Mouse (Mus musculus): Measurements from ENCODE around the gene Foxj2. TPM values are rescaled to one million over a fixed set of nuclear protein-coding genes. Genes with fewer than 3 reads are reported as not detected.
A peak's percentile ranks its signal among the peaks of the same experiment; 100 is the strongest.

Gene Foxj2
- total RNA-seq (2021) = 10 to 100 TPM; 24.6 to 25.3 TPM

DNA sequence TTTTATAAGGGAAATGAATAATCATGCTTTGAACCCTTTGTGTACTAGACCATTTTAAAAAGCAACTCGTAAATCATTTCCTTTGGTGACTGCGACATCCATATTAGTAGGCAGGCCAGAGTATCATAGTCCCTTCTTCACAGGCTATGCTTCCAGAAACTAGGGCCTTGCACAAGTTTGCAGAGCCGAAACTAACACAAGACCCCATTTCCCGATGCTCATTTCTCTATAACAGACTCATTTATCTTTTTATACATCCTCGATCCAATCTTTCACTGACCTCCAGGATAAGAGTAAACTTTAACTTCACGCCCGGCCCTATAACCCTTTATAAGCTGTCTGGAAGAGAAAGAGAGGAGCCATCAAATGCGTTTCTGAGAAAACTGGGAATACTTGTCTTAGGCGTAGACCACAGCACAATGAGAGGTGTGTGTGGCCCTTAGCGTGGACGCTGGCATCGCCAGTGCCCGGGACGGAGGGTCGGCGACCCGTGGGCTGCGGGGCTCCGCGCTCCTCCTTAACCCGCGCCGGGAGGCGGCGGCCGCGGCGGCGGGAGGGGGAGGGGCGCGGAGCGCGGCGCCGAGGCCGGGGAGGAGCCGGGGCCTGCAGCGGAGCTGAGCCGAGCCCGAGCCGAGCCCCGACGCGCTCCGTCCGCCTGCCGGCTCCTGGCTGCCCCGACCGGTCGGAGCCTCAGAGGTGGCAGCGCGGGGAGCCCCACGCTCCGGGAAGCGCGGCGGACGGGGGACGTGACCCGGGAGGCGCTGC lies at the start of gene Foxj2:
Gene Foxj2 (plus strand): TSS at position 609 of the 765 bp plus-strand sequence.
- DNase-seq = peak; percentile 84

DNA sequence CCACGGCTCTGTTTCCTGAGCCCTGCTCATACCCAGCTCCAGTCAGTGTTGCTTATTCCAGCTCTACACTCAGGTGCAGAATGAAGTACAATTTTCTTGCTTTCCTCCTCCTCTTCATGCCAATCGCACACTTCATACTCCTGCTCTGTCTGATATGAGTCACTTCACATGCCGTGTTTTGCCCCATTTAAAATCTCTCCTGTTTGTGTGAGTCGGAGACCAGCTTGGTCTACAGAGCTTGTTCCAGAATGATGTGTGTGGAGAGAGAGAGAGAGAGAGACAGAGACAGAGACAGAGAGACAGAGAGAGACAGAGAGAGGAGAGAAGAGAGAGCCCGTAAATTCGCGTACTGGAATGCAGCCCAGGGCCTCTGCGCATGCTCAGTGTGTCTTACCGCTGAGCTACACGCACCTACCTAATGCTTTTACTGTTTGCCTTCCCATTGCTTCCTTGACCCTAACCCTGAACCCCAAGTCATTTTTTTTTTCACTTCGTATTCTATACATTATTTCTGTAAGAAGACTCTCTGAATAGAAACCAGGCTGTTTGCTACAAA lies 48.9 kb upstream of the Foxj2 start:
- DNase-seq = no peak

DNA sequence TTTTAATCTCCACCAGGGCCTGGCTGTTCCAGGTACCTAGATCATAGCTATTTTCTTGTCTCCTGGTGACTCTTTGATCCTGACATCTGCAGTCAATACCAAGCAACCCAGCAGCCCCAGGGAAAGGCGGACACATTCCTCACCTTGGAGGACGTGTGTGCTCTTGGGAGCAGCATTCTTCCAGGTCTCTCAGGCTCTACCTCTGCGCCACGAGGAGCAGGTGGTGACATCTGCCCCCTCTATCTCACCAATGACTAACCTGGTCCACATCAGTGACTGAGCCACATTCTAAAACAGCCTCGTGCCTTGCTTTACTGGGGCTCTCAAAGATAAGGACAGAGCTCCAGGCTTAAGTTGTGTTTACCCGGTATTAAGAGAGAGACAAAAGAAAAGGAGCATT lies 47.0 kb upstream of the Foxj2 start:
- DNase-seq = no peak

DNA sequence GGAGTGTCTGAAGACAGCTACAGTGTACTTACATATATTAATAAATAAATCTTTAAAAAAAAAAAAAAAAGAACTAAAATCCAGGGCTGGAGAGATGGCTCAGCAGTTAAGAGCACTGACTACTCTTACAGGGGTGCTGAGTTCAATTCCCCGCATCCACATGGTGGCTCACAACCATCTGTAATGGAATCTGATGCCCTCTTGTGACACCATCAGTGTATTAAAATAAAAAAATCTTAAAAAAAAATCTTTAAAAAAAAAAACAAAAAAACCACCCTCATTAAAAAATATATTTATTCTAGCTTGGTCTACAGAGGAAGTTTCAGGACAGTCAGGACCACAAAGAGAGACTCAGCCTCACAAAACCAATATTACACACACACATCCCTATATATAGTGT lies 45.4 kb upstream of the Foxj2 start:
- no peak for DNase-seq

DNA sequence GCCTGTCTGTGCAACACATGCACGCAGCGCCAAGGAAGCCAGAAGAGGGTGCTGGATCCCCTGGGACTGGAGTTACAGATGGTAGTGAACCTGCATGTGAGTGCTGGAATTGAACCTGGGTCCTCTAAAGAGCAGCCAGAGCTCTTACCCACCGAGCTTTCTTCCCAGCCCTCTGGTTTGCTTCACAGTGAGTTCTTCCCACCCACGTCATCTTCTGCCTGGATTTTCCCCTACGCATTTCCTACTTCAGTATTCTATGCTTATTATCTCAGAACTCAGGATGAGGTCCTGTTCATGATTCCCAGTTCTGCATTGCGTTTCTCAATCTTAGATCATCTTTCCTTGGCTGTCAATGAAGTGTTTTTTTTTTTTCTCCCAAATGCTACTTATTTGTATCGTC lies 43.7 kb upstream of the Foxj2 start:
- no peak for DNase-seq

DNA sequence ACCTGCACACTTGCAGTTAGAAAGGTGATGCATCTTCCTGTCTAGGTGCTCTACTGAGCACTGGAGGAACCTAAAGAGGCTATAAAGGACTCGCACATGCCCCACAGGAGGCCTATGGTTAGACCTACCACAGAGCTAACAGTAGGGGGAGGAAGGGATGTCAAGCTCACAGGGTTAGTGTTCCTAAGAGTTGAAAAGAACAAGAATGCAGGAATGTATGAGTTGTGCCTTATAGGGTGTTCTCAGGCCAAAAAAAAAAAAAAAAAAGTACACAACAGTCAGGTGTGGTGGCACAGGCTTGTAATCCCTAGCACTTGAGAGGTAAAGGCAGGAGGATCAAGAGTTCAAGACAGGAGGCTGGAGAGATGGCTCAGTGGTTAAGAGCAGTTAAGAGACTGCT lies 39.8 kb upstream of the Foxj2 start:
- no peak for DNase-seq

DNA sequence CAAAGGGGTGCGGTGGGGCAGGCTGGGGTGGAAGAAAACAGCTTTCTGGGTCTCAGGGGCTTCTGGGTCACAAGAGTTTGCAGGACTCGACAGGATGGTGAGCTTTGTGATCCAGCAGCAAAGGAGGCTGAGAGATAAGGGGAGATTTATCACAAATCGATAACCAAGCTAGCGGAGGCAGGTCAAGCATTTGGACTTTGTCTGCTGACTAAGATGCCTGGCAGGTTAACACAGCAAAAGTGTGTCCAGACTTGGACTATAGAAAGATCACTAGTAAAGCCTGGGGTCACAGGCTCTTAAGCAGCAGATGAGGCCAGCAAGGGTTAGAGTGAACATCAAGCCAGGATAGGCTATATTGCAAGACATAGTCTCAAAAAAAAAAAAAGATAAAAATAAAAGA lies 38.5 kb upstream of the Foxj2 start:
- no peak for DNase-seq

DNA sequence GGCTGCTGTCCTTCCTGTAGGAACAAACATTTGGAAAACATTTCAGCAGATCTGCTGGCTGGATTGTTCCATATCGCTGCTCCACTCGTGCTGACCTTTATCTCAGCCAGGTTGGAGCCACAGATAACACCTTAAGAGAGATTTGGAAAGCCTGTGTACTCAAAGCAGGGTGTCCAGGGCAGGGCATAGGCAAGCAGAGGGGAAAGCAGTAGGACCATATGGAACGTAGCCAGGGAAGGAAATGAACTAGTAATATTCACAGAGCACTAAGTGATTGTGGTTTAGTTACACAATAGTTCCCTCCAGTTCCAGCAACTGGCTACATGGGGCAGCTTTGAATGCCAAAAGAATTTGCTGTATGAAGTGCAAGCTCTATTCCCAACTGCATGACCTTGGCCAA lies 37.5 kb upstream of the Foxj2 start:
- DNase-seq = no peak

DNA sequence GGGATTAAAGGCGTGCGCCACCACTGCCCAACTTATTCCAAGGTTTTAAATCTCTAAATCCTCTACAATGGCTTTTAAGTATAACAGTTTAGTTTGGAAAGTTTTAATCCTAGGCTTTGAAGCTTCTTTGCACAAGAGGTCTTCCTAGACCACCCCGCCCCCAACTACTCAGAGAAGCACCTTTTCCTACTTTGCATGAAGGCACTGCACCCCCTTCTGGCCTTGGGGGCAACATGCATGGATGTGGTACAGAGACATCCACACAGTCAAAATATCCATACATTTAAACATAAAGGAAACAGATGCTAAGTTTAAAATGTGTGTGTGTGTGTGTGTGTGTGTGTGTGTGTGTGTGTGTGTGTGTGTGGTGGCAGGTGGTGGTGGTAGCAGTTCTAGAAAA lies 34.8 kb upstream of the Foxj2 start:
- DNase-seq = no peak

DNA sequence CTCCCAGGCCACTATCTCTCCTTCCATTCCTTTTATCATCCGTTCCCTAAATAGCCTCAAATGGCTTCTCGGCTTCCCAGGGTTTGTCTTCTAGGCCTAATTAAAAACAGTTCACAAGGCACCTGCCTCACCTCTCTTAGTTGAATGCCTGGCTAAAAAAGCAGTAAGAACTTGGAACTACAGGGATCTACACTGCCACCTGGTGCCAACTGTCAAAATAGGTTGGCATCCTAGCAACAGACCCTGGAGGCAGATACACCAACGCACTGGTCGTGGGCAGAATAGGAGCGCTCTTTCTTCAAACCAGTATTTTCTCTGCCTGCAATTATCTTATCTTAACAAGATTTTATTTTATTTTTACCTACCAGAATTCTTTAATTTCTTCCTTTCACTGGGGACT lies 33.4 kb upstream of the Foxj2 start:
- peak; percentile 64 for DNase-seq

DNA sequence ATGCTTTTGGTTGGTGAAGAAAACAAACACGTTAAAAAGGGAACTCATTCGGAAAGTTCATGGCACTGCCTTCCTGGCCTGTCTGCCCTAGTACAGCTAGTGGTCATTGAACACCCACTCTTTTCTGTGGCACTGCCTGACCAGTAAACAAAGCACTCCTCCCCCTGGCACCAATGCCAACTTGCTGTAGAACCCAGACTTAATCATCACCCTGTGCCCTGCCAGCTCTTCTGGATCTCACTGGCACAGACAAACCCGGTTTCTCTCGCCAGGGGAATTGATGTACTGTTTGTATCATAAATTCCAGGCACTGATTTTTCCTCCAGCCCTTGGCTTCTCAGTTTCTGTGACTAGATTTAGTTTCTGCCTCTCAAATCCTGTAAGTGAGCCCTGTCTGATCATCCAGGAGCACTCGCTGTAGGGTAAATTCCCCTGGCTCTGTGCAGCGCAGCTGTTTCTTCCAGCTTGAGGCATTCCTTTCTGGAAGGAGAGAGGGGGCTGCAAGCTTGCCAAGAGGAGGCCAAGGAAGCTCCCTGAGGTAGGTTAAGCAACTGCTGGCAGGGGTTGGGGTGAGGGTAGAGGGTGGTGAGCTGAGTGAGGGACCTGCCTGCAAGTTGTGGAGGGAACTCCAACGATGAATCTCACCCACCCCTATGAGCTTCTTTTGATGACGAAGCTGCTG lies 24.3 kb upstream of the Foxj2 start:
- no peak for DNase-seq

DNA sequence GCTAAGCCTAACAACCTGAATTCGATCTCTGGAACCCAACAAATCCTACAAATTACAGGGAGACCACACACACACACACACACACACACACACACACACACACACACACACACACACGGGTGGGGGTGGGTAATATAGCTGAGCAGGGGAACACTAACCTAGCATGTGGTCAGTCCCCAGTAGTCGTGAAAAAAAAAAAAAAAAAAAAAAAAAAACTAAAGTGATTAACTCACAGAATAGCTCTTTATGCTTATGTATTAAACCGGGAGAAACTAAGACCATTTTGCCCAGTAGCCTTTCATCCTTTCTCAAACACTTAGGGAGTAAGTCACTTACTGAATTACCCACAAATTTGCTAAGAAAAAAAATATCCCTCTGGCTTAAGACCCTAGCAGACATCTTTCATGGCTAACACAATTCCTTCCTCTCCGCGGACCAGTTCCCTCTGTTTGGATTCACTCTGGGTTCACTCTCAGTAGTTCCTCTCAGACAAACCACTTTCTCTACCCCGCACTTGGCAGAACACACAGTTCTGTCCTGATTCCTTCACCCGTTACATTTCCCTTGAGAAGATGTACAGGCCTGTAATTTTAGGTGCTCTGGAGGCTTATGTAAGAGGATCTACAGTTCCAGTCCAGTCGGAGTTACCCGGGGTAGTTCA lies 18.9 kb upstream of the Foxj2 start:
- DNase-seq = no peak

DNA sequence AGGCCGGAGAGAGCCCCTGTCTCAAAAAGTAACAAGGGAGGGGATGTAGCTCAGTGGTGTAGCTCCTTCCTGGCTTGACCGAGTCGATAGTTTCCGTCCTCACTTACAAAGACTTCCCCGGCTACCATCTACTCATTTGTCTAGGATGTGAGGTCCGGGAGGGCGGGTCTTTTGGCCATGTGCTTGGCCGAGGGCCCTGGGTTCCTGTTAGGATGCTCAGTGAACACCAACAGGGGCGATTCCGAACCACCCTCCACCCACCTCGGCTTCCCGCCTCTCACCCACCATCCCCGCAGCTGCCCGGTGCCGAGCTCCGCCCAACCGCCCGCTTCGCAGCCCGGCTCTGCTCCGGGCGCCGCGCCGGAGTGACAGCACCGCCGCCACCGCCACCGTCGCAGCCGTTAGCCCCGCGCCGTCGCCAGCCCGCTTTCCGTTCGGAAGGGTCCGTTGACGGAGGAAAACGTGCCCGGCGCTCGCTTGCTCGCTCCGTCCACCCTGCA lies 18.4 kb upstream of the Foxj2 start, which contains the start of gene Slc2a3:
Gene Slc2a3 (minus strand): TSS at position 340 of the 500 bp plus-strand sequence.
- DNase-seq = peak; percentile 60

DNA sequence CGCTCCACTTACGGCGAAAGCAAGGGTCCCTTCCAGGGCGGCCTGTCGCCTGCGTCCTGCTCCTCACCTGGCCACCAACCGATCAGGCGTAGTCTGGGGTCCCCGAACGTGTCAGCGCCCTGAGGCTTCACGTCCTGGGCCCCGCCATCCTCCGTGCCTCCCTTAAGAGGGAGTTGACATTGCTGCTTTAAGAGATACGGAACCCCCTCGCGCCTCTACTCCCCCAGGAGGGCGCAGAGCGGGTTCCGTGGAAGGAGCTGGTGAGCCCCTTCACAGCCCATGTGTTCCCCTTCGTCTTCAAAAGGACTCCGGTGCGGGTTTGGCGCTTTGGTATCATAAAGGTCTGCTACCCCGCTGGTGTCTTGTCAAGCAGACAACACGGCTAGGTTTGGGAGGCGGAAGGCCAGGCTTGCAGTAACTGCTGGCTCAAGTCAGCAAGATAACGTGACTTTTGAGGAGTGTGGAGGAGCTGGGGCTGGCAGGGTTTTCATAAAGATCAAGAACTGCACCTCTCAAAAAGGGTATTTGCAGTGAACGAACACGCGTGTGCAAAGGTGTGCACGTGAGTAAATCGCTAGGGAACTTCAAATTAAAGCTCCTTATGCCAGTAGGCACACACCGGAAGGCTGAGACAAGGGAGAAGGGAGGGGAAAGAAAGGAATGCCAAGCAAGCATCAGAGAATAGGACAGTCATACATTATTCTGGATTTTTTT lies 17.8 kb upstream of the Foxj2 start:
- peak; percentile 25 for DNase-seq

DNA sequence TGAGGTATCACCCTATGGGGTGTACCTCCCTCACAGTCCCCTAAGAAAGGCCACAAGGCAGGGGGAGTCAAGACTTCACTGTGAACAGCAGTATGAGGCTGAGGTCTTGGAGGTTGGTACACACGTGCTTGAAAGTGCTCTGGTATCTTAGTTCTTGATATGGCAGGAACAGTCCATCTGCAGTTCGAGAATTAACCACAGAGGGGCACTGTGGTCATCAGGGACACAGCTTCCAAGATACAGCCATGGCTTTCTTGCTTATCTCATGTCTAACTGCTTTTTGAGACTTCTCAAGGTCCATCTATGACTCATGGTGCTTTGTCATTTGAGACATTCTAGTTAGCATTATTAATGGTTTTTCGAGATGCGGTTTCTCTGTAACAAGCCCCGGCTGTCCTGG lies 15.3 kb upstream of the Foxj2 start:
- peak; percentile 87 for DNase-seq

DNA sequence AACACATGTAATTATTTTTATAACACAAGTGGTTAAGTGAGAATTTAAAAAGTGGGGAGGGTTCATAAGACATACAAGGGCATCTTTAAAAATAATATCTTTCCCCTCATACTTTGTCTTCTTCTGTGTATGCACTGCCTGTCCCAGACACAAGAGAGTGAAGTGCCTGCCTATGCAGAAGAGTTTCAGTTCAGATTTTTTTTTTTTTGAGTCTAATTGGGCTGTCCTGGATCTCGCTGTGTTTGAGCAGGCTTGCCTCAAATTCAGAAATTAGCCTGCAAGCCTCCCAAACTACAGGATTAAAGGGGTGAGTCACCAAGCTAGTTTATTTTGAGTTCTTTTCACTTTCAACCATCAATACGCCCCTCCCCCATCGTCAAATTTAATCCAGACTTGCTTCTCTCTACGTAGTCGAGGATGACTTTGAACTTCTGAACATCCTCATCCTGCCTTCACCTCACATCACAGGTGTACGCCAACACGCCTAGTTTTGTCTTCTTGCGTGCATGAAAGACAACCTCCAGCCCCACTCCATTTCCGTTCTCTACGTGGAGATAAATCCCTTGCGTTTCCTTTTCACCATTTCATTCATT lies 9.6 kb upstream of the Foxj2 start:
- peak; percentile 22 for DNase-seq

DNA sequence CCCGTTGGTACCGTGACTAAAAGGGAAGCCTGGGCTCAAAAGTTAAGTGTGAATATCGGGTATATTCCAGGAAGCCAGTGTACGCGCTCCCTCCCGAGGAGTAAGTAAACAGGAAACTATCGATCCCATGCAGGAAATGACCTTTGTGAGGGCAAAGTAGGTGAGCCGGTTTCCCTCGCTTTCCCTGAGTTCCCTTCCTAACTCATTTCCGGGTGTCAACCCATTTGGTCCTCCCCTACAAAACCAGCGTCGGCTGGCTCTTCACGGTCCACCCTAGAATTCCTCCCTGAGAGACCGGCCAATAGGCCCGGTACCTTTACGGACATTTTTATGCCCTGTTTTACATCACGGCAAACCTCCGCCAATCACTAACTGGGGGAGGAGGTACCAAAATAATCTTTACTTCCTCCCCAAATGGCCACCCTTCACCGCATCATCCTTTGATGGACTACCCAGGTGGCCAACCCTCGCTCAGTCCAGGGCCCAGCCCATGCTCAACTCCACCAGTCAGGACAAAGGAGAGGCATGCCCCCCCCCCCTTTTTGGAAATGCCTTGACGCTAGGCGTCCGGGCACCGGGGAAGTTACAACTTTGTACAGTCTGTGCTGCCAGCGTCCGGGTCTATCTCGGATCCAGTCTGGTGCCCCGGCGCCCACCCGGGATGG lies 9.0 kb upstream of the Foxj2 start:
- DNase-seq = peak; percentile 98

DNA sequence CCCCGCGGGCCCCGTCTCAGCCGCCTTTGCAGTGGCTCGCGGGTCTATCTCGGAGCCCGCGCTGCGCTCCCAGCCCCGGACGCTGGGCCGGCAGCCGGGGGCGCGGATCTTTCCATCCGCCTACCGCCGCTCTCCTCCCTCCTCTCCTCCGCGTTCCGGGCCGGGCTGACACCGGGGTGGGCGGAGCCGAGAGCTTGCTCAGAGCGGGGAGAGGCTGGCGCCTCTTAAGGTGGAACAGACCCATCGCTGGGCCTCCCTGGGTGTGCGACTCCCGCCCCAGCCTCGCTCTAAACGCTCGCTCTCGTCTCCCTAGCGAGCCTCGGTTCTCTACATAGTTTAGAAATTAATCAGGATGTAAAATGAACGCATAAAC lies 8.4 kb upstream of the Foxj2 start:
- peak; percentile 96 for DNase-seq

DNA sequence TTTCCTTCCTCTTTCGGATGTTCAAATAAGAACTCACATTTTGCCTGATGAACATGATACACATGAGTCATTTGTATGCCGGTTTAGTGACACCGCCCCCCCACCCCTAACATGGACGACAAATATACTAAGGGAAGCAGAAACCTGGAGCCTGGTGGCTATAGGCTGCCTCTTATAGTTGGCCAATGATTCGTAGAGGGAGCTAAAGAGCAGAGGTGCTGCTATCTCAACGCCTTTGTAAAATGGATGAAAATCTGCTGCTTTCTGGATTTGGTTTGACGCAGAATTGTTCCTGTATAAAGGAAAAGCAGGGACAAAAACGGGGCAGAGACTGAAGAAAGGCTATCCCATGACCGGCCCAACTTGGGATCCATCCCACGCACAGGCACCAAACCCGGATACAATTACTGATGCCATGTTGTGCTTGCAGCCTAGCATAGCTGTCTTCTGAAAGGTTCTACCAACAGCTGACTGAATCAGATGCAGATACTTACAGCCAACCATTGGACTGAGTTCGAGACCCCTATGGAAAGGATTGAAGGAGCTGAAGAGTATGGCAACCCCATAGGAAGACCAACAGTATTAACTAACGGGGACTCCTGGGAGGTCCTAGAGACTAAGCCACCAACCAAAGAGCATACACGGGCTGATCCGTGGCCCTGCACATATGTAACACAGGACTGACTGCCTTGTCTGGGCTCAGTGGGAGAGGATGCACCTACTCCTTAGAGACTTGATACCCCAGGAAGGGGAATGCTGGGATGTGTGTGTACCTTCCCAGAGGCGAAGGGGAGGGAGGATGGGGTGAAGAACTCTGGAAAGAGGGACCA lies 7.7 kb upstream of the Foxj2 start:
- DNase-seq = peak; percentile 42

DNA sequence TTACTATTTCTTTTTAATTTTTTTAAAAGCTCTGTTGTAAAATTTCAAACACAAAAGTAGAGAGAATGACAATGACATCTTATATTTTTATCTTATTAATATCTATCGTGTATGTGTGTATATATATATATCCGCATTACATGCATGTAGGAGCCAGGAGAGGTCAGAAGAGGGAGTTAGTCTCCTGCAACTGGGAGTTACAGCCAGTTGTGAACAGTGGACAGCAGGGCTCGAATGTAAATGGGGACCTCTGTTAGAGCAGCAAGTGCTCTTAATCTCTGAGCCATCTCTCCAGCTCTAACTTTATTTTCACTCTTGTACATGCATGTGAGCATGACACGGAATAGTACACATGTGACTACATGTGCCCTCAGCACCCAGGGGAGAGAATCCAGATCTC lies 7.0 kb upstream of the Foxj2 start:
- no peak for DNase-seq

DNA sequence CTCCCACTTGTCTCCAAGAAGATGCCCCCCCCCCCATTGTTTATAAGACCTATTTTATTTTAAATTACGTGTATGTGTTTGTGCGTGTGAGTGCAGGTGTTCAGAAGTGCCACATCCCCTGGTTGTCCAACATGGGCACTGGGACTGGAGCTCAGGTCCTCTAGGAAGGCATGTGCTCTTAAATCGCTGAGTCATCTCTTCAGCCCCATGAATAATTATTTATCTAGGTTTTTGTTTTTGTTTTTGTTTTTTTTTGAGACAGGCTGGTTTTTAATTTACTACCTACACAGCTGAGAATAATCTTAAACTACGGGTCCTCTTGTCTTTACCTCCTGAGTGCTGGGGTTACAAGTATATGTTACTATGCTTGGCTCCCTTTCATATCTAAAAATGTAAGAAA lies 6.1 kb upstream of the Foxj2 start:
- DNase-seq = no peak

All from heart, postnatal 4 days (tissue).